Mouse (Mus musculus): ENCODE results near the gene Grip1.

DNA sequence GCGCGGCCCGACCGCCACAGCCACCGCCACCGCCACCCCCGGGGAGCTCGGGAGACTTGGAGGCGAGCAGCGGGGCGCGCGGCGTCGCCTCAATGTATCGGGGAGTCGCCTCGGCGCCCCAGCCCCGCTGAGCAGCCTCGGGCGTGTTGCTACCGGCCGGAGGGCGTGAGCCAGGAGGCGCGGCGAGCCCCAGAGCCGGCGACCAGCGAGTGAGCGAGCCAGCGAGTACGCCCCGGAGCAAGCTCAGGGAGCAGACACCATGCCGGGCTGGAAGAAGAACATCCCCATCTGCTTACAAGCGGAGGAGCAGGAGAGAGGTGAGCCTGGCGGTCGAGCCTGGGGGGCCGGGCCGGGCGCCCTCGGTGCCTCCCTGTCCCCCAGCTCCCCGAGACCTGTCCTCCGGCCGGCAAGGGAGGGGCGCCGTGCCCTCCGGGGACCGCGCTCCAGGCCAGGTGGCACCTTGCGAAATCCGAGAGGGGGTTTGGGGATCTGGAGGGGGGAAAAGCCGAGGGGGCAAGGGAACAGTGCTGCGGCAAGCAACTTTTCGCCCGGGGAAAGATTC lies 557 bp downstream of the Grip1 start:
- no peak for TF ChIP-seq CTCF (IDR thresholded peaks at IDR 0.05)
- TF ChIP-seq EP300 (IDR thresholded peaks at IDR 0.05) = no peak
